Mouse (Mus musculus) brain, embryonic 14.5 days (tissue): ENCODE results near the gene Uxs1.

ENCODE experiments used
- CTCF ChIP-seq: fragments of 200-500 bp; IDR thresholded peaks from 2 replicates; pipeline ENCODE4 v1.5.1; 2012; ENCODE audit warnings: inconsistent platforms, mild to moderate bottlenecking, moderate library complexity, borderline replicate concordance; ENCODE audit not compliant: insufficient read depth, insufficient read length; ENCODE audit errors: extremely low read depth
- POLR2A ChIP-seq: fragments of 200-500 bp; IDR thresholded peaks from 2 replicates; pipeline ENCODE4 v1.6.1; 2012; ENCODE audit warnings: mild to moderate bottlenecking, inconsistent platforms, borderline replicate concordance; ENCODE audit not compliant: poor library complexity, insufficient read depth, insufficient read length, severe bottlenecking; ENCODE audit errors: extremely low read depth

DNA sequence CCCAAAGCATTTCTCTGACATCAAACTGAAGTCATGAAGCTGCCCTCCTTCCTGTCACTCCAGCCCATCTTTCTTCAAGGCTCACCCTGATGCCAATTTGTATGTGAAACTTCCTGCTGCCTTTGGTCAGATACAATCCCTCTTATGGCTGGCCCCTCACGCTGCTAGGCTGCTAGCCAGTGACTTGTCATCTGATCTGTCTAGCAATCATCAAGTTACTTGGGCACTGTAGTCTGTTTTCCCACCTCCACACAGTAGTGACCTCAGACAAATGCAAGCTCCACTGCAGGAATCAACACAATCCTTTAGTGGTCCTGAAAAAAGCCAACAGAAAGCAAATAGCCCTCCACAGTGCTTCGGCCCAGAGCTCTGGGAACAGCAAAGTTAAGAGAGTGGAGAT lies 46.4 kb downstream of the Uxs1 start:
- TF ChIP-seq CTCF (no peak), POLR2A (no peak)
